Mouse (Mus musculus): ENCODE measurements around the gene Zup1. TPM values are rescaled to one million over a fixed set of nuclear protein-coding genes. Genes with fewer than 3 reads are reported as not detected.
"Not testable (repeated sequence)": the region's sequence is repeated elsewhere in the genome, so short reads cannot be mapped to it uniquely, and the experiment has no call there.

The Zup1 gene
- total and polyA plus RNA-seq, 2 experiments from 2014 or later, result 11.1 to 13.9 TPM

GRCm38 (mm10) chr10:33946336-33946735 lies 4.7 kb downstream of the Zup1 start:
- DNase-seq (ENCODE audit: low spot score) (no peak), ATAC-seq (no peak)
- Histone ChIP-seq H3K4me1 (ENCODE audit: insufficient read depth, low read length) (peaks cover 6% of the 10 kb centered on the region), H3K36me3 (ENCODE audit: insufficient read depth, low read length) (peaks cover 19% of the 10 kb centered on the region; the same call in 1 of the 2 replicates), H3K9me3 (ENCODE audit: low read length) (no peaks in the 10 kb centered on the region), H3K27me3 (ENCODE audit: insufficient read depth, low read length) (no peaks in the 10 kb centered on the region), H3K27ac (no peak overlapping the region), H3K9ac (replicated peaks; ENCODE audit: low read length) (no peak overlapping the region), H3K4me3 (ENCODE audit: low read length) (no peak overlapping the region), H3K4me2 (ENCODE audit: low read depth, low read length) (no peak overlapping the region)
- no peak for TF ChIP-seq CTCF (IDR thresholded peaks at IDR 0.05; ENCODE audit: low read depth)
- 86% methylated on average over 2 of the region's 2 CpGs for WGBS

GRCm38 (mm10) chr10:33945390-33945789 lies 5.7 kb downstream of the Zup1 start:
- no peak for TF ChIP-seq CTCF (IDR thresholded peaks at IDR 0.05; ENCODE audit: low read depth)
- WGBS, result 88% methylated on average over 3 of the region's 3 CpGs
- ATAC-seq (no peak), DNase-seq (ENCODE audit: low spot score) (no peak)
- H3K27ac ChIP-seq, result no peak overlapping the region
- H3K36me3 ChIP-seq (ENCODE audit: insufficient read depth, low read length), result peaks cover 19% of the 10 kb centered on the region; the same call in 1 of the 2 replicates
- no peak overlapping the region for H3K4me2 ChIP-seq (ENCODE audit: low read depth, low read length)
- H3K9ac ChIP-seq (replicated peaks; ENCODE audit: low read length), result no peak overlapping the region
- H3K4me1 ChIP-seq (ENCODE audit: insufficient read depth, low read length), result peaks cover 6% of the 10 kb centered on the region
- H3K4me3 ChIP-seq (ENCODE audit: low read length), result no peak overlapping the region
- H3K9me3 ChIP-seq (ENCODE audit: low read length), result no peaks in the 10 kb centered on the region
- no peaks in the 10 kb centered on the region for H3K27me3 ChIP-seq (ENCODE audit: insufficient read depth, low read length)

GRCm38 (mm10) chr10:33940702-33941101 lies 10.4 kb downstream of the Zup1 start:
- no peaks in the 10 kb centered on the region for H3K27me3 ChIP-seq (ENCODE audit: insufficient read depth, low read length)
- H3K36me3 ChIP-seq (ENCODE audit: insufficient read depth, low read length), result peaks cover 21% of the 10 kb centered on the region; the same call in 1 of the 2 replicates
- ATAC-seq, result no peak
- H3K4me1 ChIP-seq (ENCODE audit: insufficient read depth, low read length), result no peaks in the 10 kb centered on the region
- H3K9ac ChIP-seq (replicated peaks; ENCODE audit: low read length), result no peak overlapping the region
- H3K27ac ChIP-seq, result no peak overlapping the region
- H3K9me3 ChIP-seq (ENCODE audit: low read length), result no peaks in the 10 kb centered on the region
- no peak for DNase-seq (ENCODE audit: low spot score)
- H3K4me3 ChIP-seq (ENCODE audit: low read length), result no peak overlapping the region
- no peak for TF ChIP-seq CTCF (IDR thresholded peaks at IDR 0.05; ENCODE audit: low read depth)
- H3K4me2 ChIP-seq (ENCODE audit: low read depth, low read length), result no peak overlapping the region

- no peaks in the 10 kb centered on the region for H3K27me3 ChIP-seq (ENCODE audit: insufficient read depth, low read length)
- no peaks in the 10 kb centered on the region for H3K4me1 ChIP-seq (ENCODE audit: insufficient read depth, low read length)
- peak overlapping the region; percentile 49 for H3K4me3 ChIP-seq (ENCODE audit: low read length)
- no peaks in the 10 kb centered on the region for H3K9me3 ChIP-seq (ENCODE audit: low read length)
- no peak overlapping the region for H3K27ac ChIP-seq
- H3K4me2 ChIP-seq (ENCODE audit: low read depth, low read length), result peak overlapping the region; percentile 82
- ATAC-seq, result peak; percentile 27; the same call in 1 of the 2 replicates
- no peak for DNase-seq (ENCODE audit: low spot score)
- under 1% methylated on average over 6 of the region's 6 CpGs for whole genome bisulfite sequencing
- TF ChIP-seq CTCF (IDR thresholded peaks at IDR 0.05; ENCODE audit: low read depth), result no peak
- H3K36me3 ChIP-seq (ENCODE audit: insufficient read depth, low read length), result no peaks in the 10 kb centered on the region
- peak overlapping the region; percentile 38; the same call in 1 of the 2 replicates for H3K9ac ChIP-seq (replicated peaks; ENCODE audit: low read length)
These were observed 45.6 kb downstream of the Zup1 start for GRCm38 (mm10) chr10:33905489-33905888.

- H3K4me3 ChIP-seq (ENCODE audit: low read length), result peak within 1 kb of the TSS; percentile 49
- 7% methylated on average over 17 of the region's 17 CpGs for WGBS
- no peak for TF ChIP-seq CTCF (IDR thresholded peaks at IDR 0.05; ENCODE audit: low read depth)
- no peaks in the 10 kb centered on the region for H3K9me3 ChIP-seq (ENCODE audit: low read length)
- no peaks in the 10 kb centered on the region for H3K36me3 ChIP-seq (ENCODE audit: insufficient read depth, low read length)
- H3K9ac ChIP-seq (replicated peaks; ENCODE audit: low read length), result peak within 1 kb of the TSS; percentile 38
- DNase-seq (ENCODE audit: low spot score), result peak; percentile 90
- peak within 1 kb of the TSS; percentile 82 for H3K4me2 ChIP-seq (ENCODE audit: low read depth, low read length)
- peak; percentile 100 for ATAC-seq
- H3K27me3 ChIP-seq (ENCODE audit: insufficient read depth, low read length), result no peaks in the 10 kb centered on the region
- H3K4me1 ChIP-seq (ENCODE audit: insufficient read depth, low read length), result no peaks in the 10 kb centered on the region
- H3K27ac ChIP-seq, result no peak within 1 kb of the TSS
These were observed 46.3 kb downstream of the Zup1 start, which contains the start of gene Rsph4a for GRCm38 (mm10) chr10:33904530-33905481. TSS of gene Rsph4a (plus strand) at chr10:33905111.

- not testable (repeated sequence) for H3K4me3 ChIP-seq (ENCODE audit: low read length); H3K9ac ChIP-seq (replicated peaks; ENCODE audit: low read length); H3K4me2 ChIP-seq (ENCODE audit: low read depth, low read length); H3K36me3 ChIP-seq (ENCODE audit: insufficient read depth, low read length); H3K4me1 ChIP-seq (ENCODE audit: insufficient read depth, low read length); H3K9me3 ChIP-seq (ENCODE audit: low read length); DNase-seq (ENCODE audit: low spot score); H3K27ac ChIP-seq; ATAC-seq; H3K27me3 ChIP-seq (ENCODE audit: insufficient read depth, low read length)
- 85% methylated on average over 1 of the region's 1 CpGs for WGBS
These were observed 49.5 kb downstream of the Zup1 start for GRCm38 (mm10) chr10:33901520-33901919.

GRCm38 (mm10) chr10:33882411-33882810 lies 68.7 kb downstream of the Zup1 start:
- H3K4me3 ChIP-seq (ENCODE audit: low read length); ATAC-seq; H3K9ac ChIP-seq (replicated peaks; ENCODE audit: low read length); H3K27me3 ChIP-seq (ENCODE audit: insufficient read depth, low read length); DNase-seq (ENCODE audit: low spot score); H3K4me2 ChIP-seq (ENCODE audit: low read depth, low read length); H3K36me3 ChIP-seq (ENCODE audit: insufficient read depth, low read length); H3K4me1 ChIP-seq (ENCODE audit: insufficient read depth, low read length); H3K9me3 ChIP-seq (ENCODE audit: low read length); H3K27ac ChIP-seq: not testable (repeated sequence)
- WGBS, result 69% methylated on average over 2 of the region's 2 CpGs

Data from hindbrain, postnatal 0 days (tissue).